Mouse (Mus musculus) layer of hippocampus, postnatal 14 days (tissue): Measurements from ENCODE around the gene Taf1d. TPM values are rescaled to one million over a fixed set of nuclear protein-coding genes. Genes with fewer than 3 reads are reported as not detected.
"Not testable (repeated sequence)": the region's sequence is repeated elsewhere in the genome, so short reads cannot be mapped to it uniquely, and the experiment has no call there.

Source experiments
- DNase-seq, 2 experiments: peaks; one replicate each; pipeline ENCODE4 v3.0.0; 2021 to 2022; ENCODE audit warnings: low spot score in 2 of 2, mixed read lengths in 1 of 2
- total RNA-seq, 2 experiments: library from RNA; stranded (reverse); gene quantifications; 2 replicates each; pipeline ENCODE4 v1.2.3; 2021

Gene Taf1d
- total RNA-seq, 2 experiments from 2014 or later: 40.4 to 44.7 TPM

DNA sequence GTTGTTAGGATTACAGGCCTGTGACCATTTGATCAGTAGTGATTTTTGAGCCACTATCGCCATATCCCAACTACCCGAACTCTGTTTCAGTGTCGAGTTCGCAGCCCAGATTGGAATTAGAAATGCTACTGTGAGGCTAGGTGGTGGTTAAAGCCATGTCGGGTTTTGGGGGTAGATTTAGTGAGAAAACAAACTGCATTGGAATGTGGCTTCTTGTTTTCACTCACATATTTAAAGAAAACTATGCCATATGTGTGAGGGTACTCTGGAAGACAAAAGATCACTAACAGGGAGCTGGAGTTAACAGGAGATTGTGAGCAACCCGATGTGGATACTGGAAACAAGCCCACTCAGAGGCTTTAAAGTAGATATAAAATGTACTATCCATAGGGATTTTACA, 1.2 kb downstream of the Taf1d start:
- DNase-seq: no peak

DNA sequence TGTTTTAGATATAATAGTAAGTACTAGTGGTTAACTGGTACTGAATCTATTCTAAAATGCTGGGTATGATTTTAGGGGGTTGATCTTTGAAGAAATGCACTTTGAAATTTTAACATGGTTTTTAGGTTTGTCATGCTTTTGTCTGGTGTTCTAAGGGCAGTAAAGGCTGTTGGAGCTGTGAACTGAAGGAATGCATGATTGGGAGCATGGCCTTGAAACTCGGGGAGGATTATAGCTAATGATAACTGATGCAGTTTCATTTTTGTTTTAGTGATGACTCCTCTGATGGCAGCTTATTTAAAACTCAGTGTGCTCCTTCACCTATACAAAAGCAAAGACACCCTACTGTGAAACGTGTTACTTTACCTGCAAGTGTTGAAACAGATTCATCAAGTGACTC, 2.2 kb downstream of the Taf1d start:
- DNase-seq: no peak

DNA sequence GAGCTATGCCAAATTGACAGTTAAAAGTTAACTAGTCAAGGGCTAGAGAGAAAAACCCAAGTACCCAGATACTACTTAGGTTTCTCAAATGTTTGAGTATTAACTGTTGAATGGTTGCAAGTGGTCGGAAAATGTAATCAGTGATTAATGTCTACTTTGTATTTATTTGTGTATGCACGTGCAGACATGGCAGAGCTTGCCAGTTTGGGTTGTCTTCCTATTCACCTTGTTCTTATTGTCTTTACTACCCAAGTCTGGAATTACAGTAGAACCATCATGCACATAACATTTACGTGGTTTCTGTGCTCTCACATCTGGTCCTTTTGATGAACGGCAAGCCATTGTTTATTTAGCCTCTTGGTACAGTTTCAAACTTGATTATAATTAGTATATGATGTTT, 3.4 kb downstream of the Taf1d start:
- DNase-seq: no peak

DNA sequence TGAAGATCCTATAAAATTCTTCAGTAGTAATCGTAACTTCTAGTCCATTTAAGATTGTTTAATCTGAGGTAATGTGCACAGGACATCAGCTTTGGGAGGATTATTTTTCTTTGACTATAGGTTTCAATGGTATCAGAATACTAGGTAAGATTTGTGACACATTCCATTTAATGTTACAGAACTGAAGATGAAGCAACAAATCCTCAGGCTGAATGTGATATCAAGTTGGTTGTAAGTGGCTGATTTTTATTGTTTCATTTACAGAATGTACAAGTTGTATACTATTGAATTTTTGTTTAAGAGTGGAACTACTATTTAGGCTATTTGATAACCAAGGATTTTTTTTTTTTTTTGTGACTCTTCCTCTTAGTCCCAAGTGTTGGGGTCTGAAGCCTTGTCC, 4.2 kb downstream of the Taf1d start:
- DNase-seq: no peak

DNA sequence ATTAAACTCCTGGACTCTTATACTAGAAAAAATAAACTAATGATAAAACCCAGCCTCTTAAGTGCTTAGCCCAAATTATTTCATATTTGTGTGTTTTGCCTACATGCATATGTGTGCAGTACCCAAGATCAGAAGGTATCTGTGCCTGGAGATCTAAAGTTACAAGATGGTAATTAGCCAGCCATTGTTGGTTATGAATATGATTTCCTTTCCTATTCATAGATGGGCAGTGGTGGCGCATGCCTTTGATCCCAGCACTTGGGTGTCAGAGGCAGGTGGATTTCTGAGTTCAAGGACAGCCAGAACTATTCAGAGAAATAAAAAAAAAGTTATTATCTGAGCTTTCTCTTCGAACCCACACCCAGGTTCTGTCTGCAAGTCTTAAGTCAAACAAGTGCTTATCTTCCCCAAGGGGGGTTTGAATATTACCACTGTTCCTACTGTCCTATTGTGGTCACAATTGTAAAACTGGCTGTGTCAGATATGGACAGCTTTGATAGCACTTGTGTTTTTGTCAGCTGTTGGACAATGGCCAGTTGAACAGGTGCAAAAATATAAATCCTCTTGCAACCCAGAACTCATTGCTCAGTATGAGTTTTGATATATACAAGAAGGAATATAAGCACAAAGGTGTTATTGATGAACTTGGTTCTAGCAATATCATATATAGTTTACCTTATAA, 6.2 kb downstream of the Taf1d start:
- no peak for DNase-seq

DNA sequence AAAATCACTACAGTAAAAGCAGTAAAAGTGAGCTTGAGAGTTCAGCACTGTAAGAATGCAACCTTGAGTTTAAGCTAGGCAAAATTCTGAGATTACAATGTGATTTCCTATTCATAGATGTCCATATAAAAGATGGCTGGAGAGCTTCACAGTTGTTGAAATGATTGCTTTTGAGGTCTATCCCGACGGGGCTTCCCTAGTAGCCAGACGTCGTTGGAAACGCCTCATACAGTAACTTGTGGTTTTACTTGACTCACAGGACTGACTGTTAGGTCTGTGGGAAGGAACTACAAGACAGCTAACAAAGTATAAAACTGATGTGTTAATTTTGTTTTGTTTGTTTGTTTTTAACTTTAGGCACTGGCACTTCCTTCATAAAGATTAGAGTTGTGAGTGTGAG, 7.6 kb downstream of the Taf1d start:
- no peak for DNase-seq

DNA sequence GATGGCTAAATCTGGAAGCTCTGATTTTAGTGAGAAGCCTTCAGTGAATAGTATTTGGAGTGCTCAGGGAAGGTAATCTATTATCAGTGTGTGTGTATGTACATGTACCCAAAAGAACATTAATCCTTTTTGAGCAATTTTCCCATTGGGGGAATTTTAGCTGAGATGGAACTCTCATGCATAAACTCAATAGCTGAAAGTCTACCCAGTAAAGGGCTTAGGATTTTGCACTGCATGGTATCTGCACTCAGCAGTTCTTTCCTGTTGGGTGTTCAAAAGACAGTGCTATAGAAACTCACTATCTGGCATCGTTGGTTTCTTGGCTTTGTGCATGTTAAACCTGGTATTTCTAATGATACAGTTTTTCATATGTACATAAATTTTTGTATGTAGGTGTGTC, 8.6 kb downstream of the Taf1d start:
- no peak for DNase-seq

DNA sequence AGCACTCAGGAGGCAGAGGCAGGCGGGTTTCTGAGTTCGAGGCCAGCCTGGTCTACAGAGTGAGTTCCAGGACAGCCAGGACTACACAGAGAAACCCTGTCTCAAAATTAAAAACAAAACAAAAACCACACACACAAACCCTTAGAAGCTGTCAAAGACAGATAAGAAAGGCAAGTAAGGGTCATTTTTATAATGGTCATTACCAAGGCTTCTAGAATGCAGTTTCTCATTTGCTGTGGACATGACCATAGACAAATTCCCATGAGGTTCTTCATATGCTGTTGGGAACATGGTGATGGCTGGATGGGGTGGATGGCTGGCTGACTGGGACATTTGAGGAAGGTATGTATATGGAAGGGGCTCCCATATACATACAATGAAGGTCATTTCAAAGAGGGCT, 10.3 kb downstream of the Taf1d start:
- DNase-seq: not testable (repeated sequence)

DNA sequence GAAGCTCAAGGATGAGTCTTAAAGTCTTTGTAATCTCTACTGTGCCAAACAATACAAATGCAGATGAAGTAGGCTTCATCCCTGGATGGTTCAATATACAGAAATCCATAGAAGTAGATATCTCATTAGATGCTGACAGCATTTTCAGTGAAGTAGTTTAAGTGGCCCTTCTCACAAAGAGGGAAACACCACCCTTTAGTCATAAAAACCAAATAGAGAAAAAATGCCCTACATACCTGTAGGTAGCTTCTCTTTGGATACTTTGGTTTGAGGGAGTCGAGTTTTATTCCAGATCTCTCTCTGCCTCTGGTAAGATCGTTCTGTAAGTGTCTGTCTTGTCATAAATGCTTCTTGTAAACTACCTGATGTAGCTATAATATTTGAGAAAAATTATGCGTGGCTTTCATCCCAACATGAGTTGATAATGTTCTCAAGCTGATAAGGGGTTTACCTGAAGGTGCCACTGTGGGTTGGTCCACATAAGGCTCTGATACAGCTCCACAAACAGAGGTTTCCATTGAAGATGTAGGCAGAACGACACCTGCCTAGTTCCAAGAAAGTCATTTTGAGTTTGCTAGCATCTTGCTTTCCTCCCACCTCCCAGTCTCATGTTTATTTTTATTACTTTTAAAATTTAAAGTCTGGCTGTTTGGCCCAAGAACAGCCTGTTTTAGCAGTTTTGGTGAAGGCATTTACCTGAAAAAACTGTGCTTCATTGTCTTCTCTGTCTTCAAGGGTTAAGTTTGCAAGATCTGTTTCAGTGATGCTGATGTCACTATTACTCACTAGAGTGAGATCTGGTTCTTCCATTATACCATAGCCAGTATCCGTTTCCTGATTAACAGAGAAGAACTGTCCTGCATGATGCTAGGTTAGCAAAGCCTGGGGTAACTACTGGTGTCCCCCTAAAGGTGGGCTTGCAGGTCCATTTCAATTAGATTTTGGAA, 11.5 kb downstream of the Taf1d start:
- DNase-seq: no peak

DNA sequence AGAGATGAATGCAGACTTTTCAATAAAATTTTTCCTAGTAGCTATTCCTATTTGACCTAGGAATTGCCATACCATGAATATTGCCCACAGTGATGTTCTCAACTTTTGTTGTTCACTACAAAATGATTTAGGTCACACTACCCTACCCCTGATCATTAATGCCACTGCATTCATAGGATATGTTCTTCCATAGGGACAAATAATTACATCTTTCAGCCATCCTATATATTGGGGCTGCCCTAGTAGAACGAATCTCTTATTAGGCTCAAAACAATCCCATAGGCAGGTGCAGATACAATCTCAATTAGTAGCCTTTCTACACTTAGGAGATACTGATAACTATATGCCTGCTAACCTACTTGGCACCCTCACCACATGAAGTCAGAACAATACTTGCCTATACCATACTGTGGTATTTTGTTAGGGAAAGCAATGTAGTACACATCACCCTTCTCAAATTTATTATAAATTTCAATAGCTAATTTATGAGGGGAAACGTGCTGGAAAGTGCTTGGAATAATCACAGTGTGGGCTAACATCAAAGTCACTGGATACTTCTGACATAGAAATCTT, 12.2 kb downstream of the Taf1d start:
- DNase-seq: no peak

DNA sequence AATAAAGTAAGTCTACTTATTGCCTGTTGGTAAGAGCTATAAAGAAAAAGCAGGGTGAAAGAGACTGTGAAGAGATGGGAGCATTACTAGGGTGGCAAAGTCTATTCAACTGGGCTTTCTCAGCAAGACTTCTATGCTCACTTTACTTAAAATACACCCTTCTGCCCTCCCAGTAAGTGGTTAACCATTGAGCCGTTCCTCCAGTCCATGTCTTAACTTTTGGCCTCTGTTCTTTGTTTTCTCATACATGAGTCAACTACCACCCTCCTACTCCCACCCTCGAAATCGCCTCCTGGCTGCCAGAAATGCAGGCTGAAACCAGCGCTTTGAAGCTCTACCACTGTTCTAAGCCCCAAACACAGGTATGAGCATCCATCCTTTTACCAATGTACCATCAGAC, 31.8 kb downstream of the Taf1d start:
- DNase-seq: no peak

DNA sequence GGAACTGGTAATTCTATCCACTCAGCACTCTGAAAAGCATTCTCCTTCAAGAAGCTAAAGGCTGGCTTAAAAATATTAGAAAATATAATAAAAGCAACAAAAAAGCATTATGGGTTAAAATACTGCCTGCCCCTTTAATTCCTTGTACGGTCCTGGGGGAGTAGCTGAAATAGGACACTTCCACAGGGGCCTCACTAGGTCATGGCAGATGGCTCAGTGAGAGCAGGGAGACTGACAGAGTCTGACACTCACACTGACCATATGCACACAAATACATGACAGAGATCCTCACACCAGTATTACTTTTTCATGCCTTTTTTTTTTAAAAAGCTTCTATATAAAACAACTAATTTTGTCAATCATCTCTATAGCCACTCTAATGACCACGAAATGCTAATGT, 43.9 kb downstream of the Taf1d start:
- no peak for DNase-seq

DNA sequence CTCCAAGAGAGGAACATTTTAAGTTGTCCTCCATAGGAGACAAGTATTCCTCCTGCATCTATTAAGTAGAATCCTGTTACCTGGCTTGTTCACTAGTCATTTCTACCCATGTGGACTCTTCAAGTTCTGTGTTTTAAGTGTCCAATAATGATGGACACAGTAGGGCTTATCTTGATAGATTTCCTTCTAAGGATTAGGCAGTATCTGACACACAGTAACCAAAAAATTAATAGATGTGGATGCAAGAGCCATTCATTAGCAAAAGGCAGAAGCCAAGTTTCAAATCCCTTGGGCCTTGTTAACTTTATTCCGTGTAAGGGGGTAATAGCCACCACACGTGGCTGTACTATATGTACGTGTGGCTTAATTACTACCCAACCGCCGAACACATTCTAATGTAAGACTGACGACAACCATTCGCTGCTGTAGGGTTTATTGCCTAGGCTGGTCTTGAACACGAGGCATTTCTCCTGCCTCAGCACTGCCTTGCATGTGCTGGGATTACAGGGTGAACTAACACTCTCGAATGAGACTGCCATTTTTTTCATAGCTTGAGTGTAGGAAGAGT, 51.0 kb downstream of the Taf1d start:
- DNase-seq: no peak

DNA sequence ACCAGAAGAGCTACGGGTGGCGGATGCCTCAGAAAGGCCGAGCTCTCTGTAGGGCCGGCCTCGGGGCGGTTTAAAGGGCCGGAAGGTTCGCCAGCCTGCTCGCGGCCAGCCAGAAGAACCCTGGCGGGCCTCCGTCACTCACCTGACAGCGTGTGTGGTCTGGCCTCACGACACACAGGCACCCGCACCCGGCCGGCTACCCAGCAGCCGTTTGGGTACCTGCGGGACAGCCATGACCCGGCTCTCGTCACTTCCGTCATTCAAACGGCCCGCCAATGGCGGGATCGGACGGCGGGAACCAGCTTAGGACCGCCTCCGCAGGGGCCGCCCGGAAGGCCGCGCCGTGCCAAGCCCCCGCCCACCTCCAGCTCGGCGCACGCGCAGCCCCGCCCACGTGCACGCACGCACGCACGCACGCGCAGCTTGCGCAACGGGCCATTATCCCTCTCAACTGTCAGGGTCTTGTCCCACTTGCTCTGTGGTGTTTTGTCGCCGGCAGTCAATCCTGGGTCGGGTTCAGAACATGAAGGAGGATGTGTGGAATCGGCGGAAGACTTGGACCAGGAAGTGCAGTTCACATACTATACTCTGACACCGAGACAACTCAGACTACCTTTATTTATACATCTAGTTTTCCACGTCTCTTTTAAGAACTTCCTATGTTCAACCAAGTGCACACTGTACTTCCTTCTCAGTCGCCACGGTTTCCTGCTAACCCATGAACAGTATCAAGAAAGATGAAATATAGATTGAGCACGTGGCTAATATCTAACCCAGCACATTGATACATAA, 51.7 kb downstream of the Taf1d start, which contains the start of gene Cep295:
Gene Cep295, minus strand, starts transcription at position 305 of the 792 bp plus-strand sequence.
- DNase-seq: peak; percentile 94 to 96

DNA sequence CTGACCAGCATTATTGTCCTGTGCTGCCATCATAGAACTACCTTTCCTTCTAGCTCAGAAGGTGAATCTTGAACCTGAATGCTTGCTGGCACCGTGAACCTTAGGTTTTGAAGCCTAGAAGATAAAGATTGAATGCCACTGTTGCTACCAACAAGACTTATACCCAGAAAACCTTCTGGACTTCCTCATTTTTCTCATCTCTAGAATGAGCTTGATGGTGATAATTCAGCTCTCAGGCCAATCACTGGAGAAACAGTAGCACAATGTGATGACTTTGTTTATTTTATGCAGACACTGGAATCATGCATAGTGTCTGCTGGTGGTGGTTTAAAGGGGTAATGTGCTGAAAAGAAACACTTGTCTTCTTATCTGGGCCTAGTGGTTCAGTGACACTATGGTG, 58.8 kb downstream of the Taf1d start:
- no peak for DNase-seq

DNA sequence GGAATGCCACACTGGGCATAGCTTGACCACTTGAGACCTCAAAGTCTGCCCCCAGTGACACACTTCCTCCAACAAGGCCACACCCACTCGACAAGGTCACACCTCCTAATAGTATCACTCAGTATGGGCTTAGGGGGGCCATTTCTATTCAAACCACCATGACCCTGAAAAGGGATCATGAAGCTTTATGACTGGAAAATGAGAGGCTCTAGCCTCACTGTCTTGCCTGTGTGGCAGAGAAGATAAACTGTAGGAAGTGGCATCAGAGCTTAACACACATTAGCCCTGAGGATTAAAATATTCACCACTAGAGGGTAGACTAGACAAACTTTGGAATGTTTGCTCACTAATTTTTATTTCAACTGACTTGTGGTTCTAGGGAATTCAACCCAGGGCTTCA, 59.8 kb downstream of the Taf1d start:
- peak in 1 of 2 experiments; percentile 58 for DNase-seq

DNA sequence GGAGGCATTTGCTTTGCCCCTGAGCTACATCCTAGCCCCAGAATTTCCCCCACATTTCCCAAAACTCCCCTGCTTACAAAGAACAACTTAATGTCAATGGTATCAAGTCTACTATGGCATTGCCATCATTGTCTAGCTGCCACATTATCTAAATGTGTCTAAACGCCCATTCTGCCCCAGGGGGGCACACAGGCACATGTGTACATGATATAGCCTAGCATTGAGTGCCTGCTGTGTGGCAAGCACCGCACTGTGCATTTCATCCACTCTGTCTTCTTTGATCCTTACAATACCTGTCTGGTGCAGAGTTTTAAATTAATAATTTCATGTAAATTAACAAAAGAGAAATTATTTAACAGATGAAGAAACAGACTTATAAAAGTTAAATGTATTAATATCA, 60.2 kb downstream of the Taf1d start:
- DNase-seq: no peak
